Mouse (Mus musculus) megakaryocyte, embryonic 14.5 days (primary cell): ENCODE results near the gene Ccl28.

Experiments used
- FLI1 ChIP-seq: IDR thresholded peaks from 2 replicates; pipeline ENCODE4 v1.6.1; 2012; ENCODE audit warnings: low read length, inconsistent platforms, mixed read lengths
- GATA1 ChIP-seq: IDR thresholded peaks from 3 replicates; pipeline ENCODE4 v1.6.1; 2012; ENCODE audit warnings: mixed read lengths, low read length, inconsistent platforms, borderline replicate concordance

DNA sequence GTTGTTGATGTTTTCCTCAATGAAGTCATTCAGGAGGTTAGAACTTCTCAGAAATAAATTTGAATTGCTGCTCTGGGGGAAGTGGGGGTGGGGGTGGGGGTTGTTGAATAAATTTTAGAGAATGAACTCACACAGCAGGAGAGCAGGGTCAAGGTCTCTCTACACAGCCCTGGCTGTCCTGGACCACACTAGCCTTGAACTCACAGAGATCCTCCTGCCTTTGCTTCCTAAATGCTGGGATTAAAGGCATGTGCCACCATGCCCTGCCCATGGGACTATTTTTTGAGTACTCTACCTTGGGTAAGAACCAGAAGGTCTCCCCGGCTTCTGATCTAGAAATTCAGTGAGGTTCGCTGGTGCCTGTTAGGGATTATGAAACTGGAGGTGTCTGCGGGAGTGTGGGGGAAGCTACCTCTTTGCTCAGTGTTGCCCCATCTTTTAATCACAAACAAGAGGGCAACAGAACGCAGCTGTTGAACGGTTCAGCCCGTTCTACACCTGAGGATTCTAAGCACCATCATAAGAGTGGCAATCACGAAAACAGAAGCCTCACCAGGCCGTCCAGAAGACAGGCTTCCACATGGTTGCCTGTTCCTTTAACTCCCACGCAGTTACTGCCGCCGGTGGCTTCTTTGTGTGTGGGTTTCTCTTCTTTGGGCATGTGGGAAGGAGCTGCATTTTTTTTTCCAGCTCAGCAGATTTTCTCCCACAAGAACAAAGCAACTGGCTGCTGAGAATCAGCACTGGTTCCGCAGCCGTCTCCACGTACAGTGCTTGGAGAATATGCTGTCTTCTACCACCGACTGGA is 25.5 kb downstream of the Ccl28 start:
- TF ChIP-seq GATA1 (no peak), FLI1 (no peak)
